Mouse (Mus musculus): ENCODE measurements around the gene Zmynd15.
"Not testable (repeated sequence)": the region's sequence is repeated elsewhere in the genome, so short reads cannot be mapped to it uniquely, and the experiment has no call there.

Zmynd15 gene

GRCm38 (mm10) chr11:70458688-70459600 is at the start of gene Zmynd15:
Gene Zmynd15, plus strand, starts transcription at chr11:70459433.
- in situ Hi-C loops (cut with MboI), result no loop called here

DNA sequence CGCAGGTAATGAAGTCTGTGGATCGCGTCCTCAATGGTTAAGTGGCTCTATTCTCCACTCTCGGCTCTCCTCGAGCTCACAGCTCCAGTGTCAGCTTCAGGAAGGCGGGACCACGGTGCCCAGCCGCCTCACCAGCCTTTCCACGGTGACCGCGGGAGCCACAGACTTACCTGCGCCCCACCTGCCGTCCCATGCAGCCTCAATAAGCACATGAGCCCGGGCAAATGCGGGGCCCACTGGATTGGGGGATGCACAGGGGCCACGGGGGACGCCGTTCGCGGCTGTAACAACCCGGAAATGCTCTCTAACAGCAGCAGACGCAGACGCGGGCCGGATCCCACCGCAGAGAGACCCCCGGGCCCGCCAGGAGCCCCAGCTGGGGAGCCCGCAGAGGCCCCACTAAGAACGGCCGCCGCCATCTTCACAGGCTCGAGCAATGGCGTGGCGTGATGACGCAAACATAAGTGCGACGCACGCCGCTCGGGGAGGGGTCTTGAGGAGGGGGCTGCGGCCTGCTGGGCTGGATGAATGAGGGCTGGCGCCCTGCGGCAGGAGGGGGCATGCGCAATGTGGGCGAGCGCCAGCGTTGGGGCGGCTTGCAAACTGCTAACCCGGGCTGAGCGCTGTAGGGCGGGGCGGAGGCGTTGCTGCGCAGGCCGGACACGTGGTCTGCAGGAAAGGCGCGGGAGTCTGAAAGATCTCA is 49.5 kb upstream of the Zmynd15 start, which contains the start of gene Pelp1:
Gene Pelp1, minus strand, starts transcription at position 438 of the 703 bp plus-strand sequence.
- in situ Hi-C loops (cut with MboI), result loop anchor here (25.0 kb wide), 1 partner anchor 353 kb away; the partner anchor contains the start of gene Zfp3

GRCm38 (mm10) chr11:70410297-70410643 is 49.0 kb upstream of the Zmynd15 start:
- in situ Hi-C loops (cut with MboI), result loop anchor here (25.0 kb wide), 1 partner anchor 352 kb away; the partner anchor contains the start of gene Zfp3

DNA sequence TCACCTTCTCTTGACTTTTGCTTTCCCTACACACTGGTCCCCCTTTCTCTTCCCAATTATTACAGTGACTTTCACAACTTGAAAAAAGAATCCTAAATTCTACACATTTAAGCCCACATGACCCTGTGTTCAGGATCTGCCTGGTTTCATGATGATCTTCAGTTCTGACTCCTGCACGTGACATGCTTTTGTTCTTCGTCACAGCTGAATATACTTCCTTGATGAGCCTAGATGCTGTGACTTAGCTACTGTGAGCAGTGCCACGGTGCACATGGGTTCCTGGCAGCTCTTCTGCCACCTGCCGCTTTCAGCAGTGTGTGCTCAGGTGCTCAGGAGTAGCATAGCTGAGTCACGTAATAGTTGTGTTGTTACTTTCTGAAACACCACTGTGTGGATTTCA is 46.6 kb upstream of the Zmynd15 start:
- in situ Hi-C loops (cut with MboI), result loop anchor here (25.0 kb wide), 1 partner anchor 350 kb away; the partner anchor contains the start of gene Zfp3

GRCm38 (mm10) chr11:70413961-70414360 is 45.3 kb upstream of the Zmynd15 start:
- in situ Hi-C loops (cut with MboI), result loop anchor here (25.0 kb wide), 1 partner anchor 348 kb away; the partner anchor contains the start of gene Zfp3

DNA sequence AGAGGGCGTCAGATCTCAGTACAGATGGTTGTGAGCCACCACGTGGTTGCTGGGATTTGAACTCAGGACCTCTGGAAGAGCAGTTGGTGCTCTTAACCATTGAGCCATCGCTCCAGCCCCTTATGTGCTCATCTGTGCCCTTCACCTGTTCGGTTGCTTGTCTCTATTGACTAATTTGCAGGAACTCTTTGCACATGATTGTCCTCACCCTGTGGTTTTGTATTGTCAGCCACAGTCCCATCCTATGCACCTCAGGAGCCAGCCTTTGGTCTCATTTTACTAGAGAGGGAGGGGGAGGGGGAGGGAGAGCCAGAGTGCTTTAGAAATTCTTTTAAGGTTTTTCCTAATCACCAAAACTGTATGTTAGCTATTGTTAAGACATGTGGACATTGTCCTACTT is 41.0 kb upstream of the Zmynd15 start:
- in situ Hi-C loops (cut with MboI), result loop anchor here (25.0 kb wide), 1 partner anchor 344 kb away; the partner anchor contains the start of gene Zfp3

DNA sequence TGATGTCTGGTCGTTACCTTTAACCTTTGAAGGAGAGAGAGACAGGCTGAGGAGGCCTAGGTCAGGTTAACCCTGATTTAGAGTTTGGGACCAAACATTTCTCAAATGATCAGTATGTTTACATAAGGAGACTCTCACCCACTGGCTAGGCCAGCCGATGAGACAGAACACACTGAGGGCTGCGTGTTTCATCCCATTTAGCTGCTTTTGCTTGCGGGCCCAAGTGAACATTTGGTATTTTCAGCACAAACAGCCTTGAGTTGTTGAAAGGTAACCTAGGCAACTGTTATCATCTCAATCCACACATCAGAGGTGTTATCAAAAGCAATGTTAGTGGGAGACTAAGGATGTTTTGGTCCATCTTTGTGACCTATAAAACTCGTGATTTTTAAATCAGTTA is 39.7 kb upstream of the Zmynd15 start:
- in situ Hi-C loops (cut with MboI), result loop anchor here (25.0 kb wide), 1 partner anchor 343 kb away; the partner anchor contains the start of gene Zfp3

GRCm38 (mm10) chr11:70426598-70426997 is 32.6 kb upstream of the Zmynd15 start:
- in situ Hi-C loops (cut with MboI), result not testable (repeated sequence)

DNA sequence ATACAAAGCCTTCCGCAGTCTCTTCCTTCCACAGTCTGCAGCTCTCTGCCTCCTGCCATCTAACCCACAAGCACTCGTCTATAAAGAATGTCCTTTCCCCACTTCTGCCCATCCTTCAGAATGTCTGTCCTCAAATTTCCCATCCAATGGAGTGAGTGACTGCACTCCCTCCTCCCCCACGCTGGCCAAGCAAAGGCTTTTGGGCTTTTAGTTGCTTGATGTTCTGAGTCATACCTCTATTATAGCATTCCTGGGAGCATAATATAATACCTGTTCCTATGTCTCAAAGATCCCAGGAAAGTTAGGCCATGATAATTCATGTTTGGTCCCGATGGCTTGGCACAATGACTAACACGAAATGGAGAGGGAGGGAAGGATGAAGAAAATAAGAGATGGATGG is 27.7 kb upstream of the Zmynd15 start:
- in situ Hi-C loops (cut with MboI), result loop anchor here (5.0 to 10.0 kb wide), 2 partner anchors 71 to 173 kb away; no protein-coding TSS in a partner anchor

DNA sequence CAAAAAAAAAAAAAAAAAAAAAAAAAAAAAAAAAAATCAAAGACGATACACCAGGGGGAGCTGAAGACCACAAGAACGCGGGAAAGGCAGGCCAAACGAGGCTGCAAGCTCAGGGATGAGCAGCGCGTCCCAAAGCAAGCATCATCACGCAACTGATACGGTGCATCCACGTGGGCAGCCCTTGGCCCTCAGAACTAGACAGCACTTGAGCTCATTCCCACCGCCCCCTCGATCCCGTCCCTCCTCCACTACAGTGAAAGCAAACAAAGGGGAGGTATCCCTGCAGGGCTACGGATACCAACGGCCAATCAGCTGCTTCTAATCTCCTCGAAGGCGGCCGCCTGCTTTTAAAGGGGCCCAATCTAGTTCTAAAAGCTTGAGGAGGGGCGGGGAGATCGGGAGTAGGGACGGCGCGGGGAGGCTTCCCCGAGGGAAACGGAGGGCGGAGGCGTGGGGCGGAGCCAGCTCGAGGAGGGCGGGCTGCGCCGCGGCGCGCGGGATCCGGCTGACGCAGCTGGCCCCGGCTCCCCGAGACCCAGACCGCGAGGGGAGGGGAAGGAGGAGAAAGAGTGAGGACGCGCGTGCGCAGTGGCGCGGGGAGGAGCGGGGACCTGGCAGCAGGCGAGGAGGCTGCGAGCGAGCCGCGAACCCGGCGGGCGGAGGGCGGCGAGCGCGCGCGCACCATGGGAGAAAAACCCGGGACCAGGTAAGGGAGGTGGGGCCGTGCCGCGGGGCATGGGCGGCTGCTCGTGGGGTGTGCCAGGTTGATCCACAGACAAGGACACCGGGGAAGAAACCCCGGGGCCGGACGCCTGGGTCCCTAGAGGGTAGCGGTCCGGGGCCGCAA is 27.0 kb upstream of the Zmynd15 start, which contains the start of gene Arrb2:
Gene Arrb2, plus strand, starts transcription at position 588 of the 847 bp plus-strand sequence.
- in situ Hi-C loops (cut with MboI), result loop anchor here (5.0 to 10.0 kb wide), 2 partner anchors 70 to 173 kb away; no protein-coding TSS in a partner anchor

- in situ Hi-C loops (cut with MboI), result loop anchor here (5.0 to 10.0 kb wide), 2 partner anchors 69 to 172 kb away; no protein-coding TSS in a partner anchor
These were observed 26.2 kb upstream of the Zmynd15 start for GRCm38 (mm10) chr11:70432895-70433568.

GRCm38 (mm10) chr11:70433569-70433943 is 25.7 kb upstream of the Zmynd15 start:
- in situ Hi-C loops (cut with MboI), result loop anchor here (5.0 to 10.0 kb wide), 2 partner anchors 69 to 171 kb away; no protein-coding TSS in a partner anchor

GRCm38 (mm10) chr11:70433951-70434350 is 25.3 kb upstream of the Zmynd15 start:
- in situ Hi-C loops (cut with MboI), result loop anchor here (5.0 to 10.0 kb wide), 2 partner anchors 68 to 171 kb away; no protein-coding TSS in a partner anchor

DNA sequence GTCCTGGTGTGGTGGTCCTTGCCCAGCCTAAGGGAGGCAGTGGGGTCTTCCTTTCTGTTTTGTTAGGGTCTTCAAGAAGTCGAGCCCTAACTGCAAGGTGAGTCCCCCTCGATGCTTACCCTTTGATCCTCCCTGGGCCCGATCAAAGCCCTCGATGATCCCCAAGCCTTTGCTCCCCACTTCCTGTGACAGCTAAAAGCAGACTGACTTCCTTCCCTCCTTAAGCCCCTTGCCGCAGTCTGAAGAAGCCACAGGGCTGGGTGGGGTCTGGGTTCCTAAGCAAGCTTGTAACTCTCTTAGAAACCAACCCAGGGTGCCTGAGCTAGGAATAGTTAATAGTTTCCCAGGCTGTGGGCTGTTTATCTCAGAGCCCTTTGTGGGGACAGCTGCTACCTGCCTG is 23.8 kb upstream of the Zmynd15 start:
- in situ Hi-C loops (cut with MboI), result loop anchor here (10.0 kb wide), 1 partner anchor 169 kb away; no protein-coding TSS in a partner anchor

DNA sequence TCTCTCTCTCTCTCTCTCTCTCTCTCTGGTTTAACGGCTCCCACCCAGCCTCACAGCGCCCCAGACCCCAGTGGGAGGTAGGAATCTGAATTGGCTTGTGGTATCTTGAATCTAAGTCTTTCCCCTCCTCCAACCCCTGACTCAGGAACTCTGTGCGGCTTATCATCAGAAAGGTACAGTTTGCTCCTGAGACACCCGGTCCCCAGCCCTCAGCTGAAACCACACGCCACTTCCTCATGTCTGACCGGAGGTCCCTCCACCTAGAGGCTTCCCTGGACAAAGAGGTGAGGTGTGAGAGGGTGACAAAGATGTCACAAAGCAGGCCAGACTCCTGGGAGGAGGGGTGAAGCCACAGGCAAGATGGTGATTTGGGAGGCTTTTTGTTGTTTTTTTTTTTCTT is 21.8 kb upstream of the Zmynd15 start:
- in situ Hi-C loops (cut with MboI), result loop anchor here (10.0 kb wide), 1 partner anchor 167 kb away; no protein-coding TSS in a partner anchor

GRCm38 (mm10) chr11:70438728-70439374 is 20.4 kb upstream of the Zmynd15 start:
- in situ Hi-C loops (cut with MboI), result loop anchor here (10.0 kb wide), 1 partner anchor 166 kb away; no protein-coding TSS in a partner anchor

DNA sequence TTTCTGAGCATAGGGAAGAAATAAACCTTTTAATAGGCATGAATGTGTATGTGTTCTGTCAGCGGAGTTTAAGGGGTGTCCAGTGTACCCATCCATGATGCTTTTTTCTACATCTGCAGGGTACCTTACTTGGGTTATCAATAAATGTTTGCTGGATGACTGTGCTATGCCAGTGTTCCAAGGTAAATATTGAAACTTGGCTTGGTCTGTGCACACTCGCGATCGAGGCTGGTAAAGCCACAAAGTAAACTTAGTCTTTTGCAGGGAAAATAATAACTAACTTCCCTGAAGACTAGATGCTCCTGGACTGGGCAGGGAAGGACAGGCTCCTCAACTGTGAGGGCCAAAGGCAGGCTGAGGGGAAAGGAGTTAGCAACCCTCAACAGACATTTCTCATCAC is 18.6 kb upstream of the Zmynd15 start:
- in situ Hi-C loops (cut with MboI), result no loop called here

DNA sequence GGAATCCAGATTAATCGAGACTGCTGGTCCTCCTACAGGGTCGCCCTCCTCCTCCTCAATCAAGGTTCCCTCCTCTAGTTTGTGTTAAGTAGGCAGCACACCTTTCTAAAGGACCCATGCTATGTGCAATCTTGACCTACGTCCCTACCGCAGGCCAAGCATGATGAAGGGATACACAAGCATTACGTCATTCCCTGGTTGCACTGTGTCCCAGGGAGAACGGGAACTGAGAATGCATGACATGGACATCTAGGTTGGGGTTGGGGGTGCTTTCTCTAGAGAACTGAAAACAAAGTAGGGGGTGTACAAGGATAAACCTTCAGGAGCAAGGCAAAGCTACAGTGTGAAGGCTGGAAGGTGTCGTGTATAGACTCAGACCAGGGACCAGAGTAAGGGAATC is 17.4 kb upstream of the Zmynd15 start:
- in situ Hi-C loops (cut with MboI), result no loop called here

DNA sequence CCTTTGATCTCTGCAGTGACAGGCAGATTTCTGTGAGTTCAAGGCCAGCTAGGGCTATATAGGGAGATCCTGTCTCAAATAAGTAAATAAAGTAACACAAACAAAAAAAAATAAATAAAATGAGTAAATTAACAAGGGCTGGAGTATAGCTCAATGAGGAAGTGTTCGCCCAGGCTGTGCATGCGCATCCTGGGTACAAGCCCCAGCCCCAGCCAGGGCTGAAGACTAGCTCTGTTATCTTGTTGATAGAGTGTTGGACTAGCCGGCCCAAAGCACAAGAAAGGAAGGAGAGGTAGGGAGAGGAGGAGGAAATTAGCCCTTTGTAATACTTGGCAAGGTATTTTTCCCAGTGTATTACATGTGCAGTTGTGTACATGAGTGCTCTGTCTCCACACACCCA is 15.3 kb upstream of the Zmynd15 start:
- in situ Hi-C loops (cut with MboI), result no loop called here

- in situ Hi-C loops (cut with MboI), result no loop called here
These were observed 14.6 kb upstream of the Zmynd15 start for GRCm38 (mm10) chr11:70444667-70445066.
